Mouse (Mus musculus): ENCODE measurements around the gene Gm5089. TPM values are rescaled to one million over a fixed set of nuclear protein-coding genes. Genes with fewer than 3 reads are reported as not detected.

Gene Gm5089
- polyA plus RNA-seq, 2 experiments, result not detected

- Histone ChIP-seq H3K27ac (no peak overlapping the region), H3K4me1 (replicated peaks; ENCODE audit: control insufficient read depth in 2 of 2, insufficient read depth in 2 of 2, low read length in 1 of 2) (no peaks in the 10 kb centered on the region), H3K9me3 (ENCODE audit: control insufficient read depth, low read length) (no peaks in the 10 kb centered on the region), H3K4me2 (ENCODE audit: low read depth) (no peak overlapping the region), H3K9ac (replicated peaks) (no peak overlapping the region), H3K4me3 (ENCODE audit: insufficient read depth in 1 of 2, low read depth in 2 of 2, low read length in 2 of 2) (no peak overlapping the region), H3K27me3 (ENCODE audit: control insufficient read depth, insufficient read depth, low read length) (peaks cover 99% of the 10 kb centered on the region), H3K36me3 (replicated peaks; ENCODE audit: control insufficient read depth, insufficient read depth, low read depth) (no peaks in the 10 kb centered on the region)
- TF ChIP-seq EP300 (IDR thresholded peaks at IDR 0.05; ENCODE audit: low read depth) (no peak), CTCF (IDR thresholded peaks at IDR 0.05; ENCODE audit: low read depth) (no peak)
- no peak for ATAC-seq (ENCODE audit: insufficient read depth)
- DNase-seq (ENCODE audit: low read depth in 3 of 3, low spot score in 3 of 3), result no peak
- WGBS (ENCODE audit: insufficient replicate concordance), result 2% methylated on average over 38 of the region's 38 CpGs
Observed at GRCm38 (mm10) chr14:122482081-122483023, 31.4 kb upstream of the Gm5089 start.

- no peak for TF ChIP-seq EP300 (IDR thresholded peaks at IDR 0.05; ENCODE audit: low read depth)
- no peak for TF ChIP-seq CTCF (IDR thresholded peaks at IDR 0.05; ENCODE audit: low read depth)
- 2% methylated on average over 15 of the region's 15 CpGs for WGBS (ENCODE audit: insufficient replicate concordance)
- no peak for DNase-seq (ENCODE audit: low read depth in 3 of 3, low spot score in 3 of 3)
- ATAC-seq (ENCODE audit: insufficient read depth), result no peak
- H3K9me3 ChIP-seq (ENCODE audit: control insufficient read depth, low read length), result no peaks in the 10 kb centered on the region
- no peak overlapping the region for H3K4me3 ChIP-seq (ENCODE audit: insufficient read depth in 1 of 2, low read depth in 2 of 2, low read length in 2 of 2)
- no peaks in the 10 kb centered on the region for H3K36me3 ChIP-seq (replicated peaks; ENCODE audit: control insufficient read depth, insufficient read depth, low read depth)
- H3K4me1 ChIP-seq (replicated peaks; ENCODE audit: control insufficient read depth in 2 of 2, insufficient read depth in 2 of 2, low read length in 1 of 2), result no peaks in the 10 kb centered on the region
- no peak overlapping the region for H3K4me2 ChIP-seq (ENCODE audit: low read depth)
- no peak overlapping the region for H3K9ac ChIP-seq (replicated peaks)
- no peak overlapping the region for H3K27ac ChIP-seq
- H3K27me3 ChIP-seq (ENCODE audit: control insufficient read depth, insufficient read depth, low read length), result peaks cover 100% of the 10 kb centered on the region
Observed at GRCm38 (mm10) chr14:122481181-122481580, 30.3 kb upstream of the Gm5089 start.

- H3K27me3 ChIP-seq (ENCODE audit: control insufficient read depth, insufficient read depth, low read length), result peaks cover 100% of the 10 kb centered on the region
- H3K36me3 ChIP-seq (replicated peaks; ENCODE audit: control insufficient read depth, insufficient read depth, low read depth), result no peaks in the 10 kb centered on the region
- no peak for DNase-seq (ENCODE audit: low read depth in 3 of 3, low spot score in 3 of 3)
- no peak overlapping the region for H3K9ac ChIP-seq (replicated peaks)
- ATAC-seq (ENCODE audit: insufficient read depth), result no peak
- no peaks in the 10 kb centered on the region for H3K9me3 ChIP-seq (ENCODE audit: control insufficient read depth, low read length)
- 9% methylated on average over 2 of the region's 2 CpGs for WGBS (ENCODE audit: insufficient replicate concordance)
- H3K4me1 ChIP-seq (replicated peaks; ENCODE audit: control insufficient read depth in 2 of 2, insufficient read depth in 2 of 2, low read length in 1 of 2), result no peaks in the 10 kb centered on the region
- no peak overlapping the region for H3K4me3 ChIP-seq (ENCODE audit: insufficient read depth in 1 of 2, low read depth in 2 of 2, low read length in 2 of 2)
- TF ChIP-seq EP300 (IDR thresholded peaks at IDR 0.05; ENCODE audit: low read depth) (no peak), CTCF (IDR thresholded peaks at IDR 0.05; ENCODE audit: low read depth) (no peak)
- no peak overlapping the region for H3K27ac ChIP-seq
- H3K4me2 ChIP-seq (ENCODE audit: low read depth), result no peak overlapping the region
Observed at GRCm38 (mm10) chr14:122480355-122480754, 29.4 kb upstream of the Gm5089 start.

GRCm38 (mm10) chr14:122479461-122480109 is 28.7 kb upstream of the Gm5089 start:
- no peak overlapping the region for H3K4me3 ChIP-seq (ENCODE audit: insufficient read depth in 1 of 2, low read depth in 2 of 2, low read length in 2 of 2)
- DNase-seq (ENCODE audit: low read depth in 3 of 3, low spot score in 3 of 3) (no peak), ATAC-seq (ENCODE audit: insufficient read depth) (no peak)
- WGBS (ENCODE audit: insufficient replicate concordance), result 24% methylated on average over 17 of the region's 17 CpGs
- no peaks in the 10 kb centered on the region for H3K9me3 ChIP-seq (ENCODE audit: control insufficient read depth, low read length)
- no peak for TF ChIP-seq EP300 (IDR thresholded peaks at IDR 0.05; ENCODE audit: low read depth)
- TF ChIP-seq CTCF (IDR thresholded peaks at IDR 0.05; ENCODE audit: low read depth), result no peak
- no peak overlapping the region for H3K27ac ChIP-seq
- H3K36me3 ChIP-seq (replicated peaks; ENCODE audit: control insufficient read depth, insufficient read depth, low read depth), result no peaks in the 10 kb centered on the region
- peaks cover 100% of the 10 kb centered on the region for H3K27me3 ChIP-seq (ENCODE audit: control insufficient read depth, insufficient read depth, low read length)
- no peak overlapping the region for H3K9ac ChIP-seq (replicated peaks)
- H3K4me2 ChIP-seq (ENCODE audit: low read depth), result no peak overlapping the region
- H3K4me1 ChIP-seq (replicated peaks; ENCODE audit: control insufficient read depth in 2 of 2, insufficient read depth in 2 of 2, low read length in 1 of 2), result no peaks in the 10 kb centered on the region

- H3K4me1 ChIP-seq (replicated peaks; ENCODE audit: control insufficient read depth in 2 of 2, insufficient read depth in 2 of 2, low read length in 1 of 2), result no peaks in the 10 kb centered on the region
- WGBS (ENCODE audit: insufficient replicate concordance), result under 1% methylated on average over 22 of the region's 22 CpGs
Observed at GRCm38 (mm10) chr14:122478574-122479011, 27.7 kb upstream of the Gm5089 start.

More at GRCm38 (mm10) chr14:122478574-122479011, 27.7 kb upstream of the Gm5089 start:
- Histone ChIP-seq H3K27ac (no peak overlapping the region), H3K36me3 (replicated peaks; ENCODE audit: control insufficient read depth, insufficient read depth, low read depth) (no peaks in the 10 kb centered on the region), H3K27me3 (ENCODE audit: control insufficient read depth, insufficient read depth, low read length) (peaks cover 100% of the 10 kb centered on the region), H3K9me3 (ENCODE audit: control insufficient read depth, low read length) (no peaks in the 10 kb centered on the region), H3K9ac (replicated peaks) (no peak overlapping the region), H3K4me2 (ENCODE audit: low read depth) (no peak overlapping the region), H3K4me3 (ENCODE audit: insufficient read depth in 1 of 2, low read depth in 2 of 2, low read length in 2 of 2) (no peak overlapping the region)
- DNase-seq (ENCODE audit: low read depth in 3 of 3, low spot score in 3 of 3) (no peak), ATAC-seq (ENCODE audit: insufficient read depth) (no peak)
- TF ChIP-seq CTCF (IDR thresholded peaks at IDR 0.05; ENCODE audit: low read depth) (no peak), EP300 (IDR thresholded peaks at IDR 0.05; ENCODE audit: low read depth) (no peak)
